Mouse (Mus musculus) erythroblast, adult 5-6 weeks (primary cell): Measurements from ENCODE around the gene Rxrb. TPM values are rescaled to one million over a fixed set of nuclear protein-coding genes. Genes with fewer than 3 reads are reported as not detected.

Experiments used
- ATAC-seq: replicated peaks from 2 replicates; pipeline ENCODE4 v1.8.0; 2016; ENCODE audit warnings: moderate number of reproducible peaks, mild to moderate bottlenecking, moderate TSS enrichment, inconsistent platforms; ENCODE audit not compliant: poor library complexity, low FRiP score, severe bottlenecking
- total RNA-seq, 2 experiments: library from RNA; stranded (forward) in 1 of 2; stranded (reverse) in 1 of 2; fragments of 150-400 nt in 1 of 2; fragments of 200-764, 138-1000 nt in 1 of 2; gene quantifications; 2 replicates each; pipeline versions ENCODE4 v1.2.3 to v1.2.4; 2015 to 2017; ENCODE audit warnings: low replicate concordance in 2 of 2

Gene Rxrb
- total RNA-seq, 2 experiments from 2014 or later, result 8.3 to 12.0 TPM

DNA sequence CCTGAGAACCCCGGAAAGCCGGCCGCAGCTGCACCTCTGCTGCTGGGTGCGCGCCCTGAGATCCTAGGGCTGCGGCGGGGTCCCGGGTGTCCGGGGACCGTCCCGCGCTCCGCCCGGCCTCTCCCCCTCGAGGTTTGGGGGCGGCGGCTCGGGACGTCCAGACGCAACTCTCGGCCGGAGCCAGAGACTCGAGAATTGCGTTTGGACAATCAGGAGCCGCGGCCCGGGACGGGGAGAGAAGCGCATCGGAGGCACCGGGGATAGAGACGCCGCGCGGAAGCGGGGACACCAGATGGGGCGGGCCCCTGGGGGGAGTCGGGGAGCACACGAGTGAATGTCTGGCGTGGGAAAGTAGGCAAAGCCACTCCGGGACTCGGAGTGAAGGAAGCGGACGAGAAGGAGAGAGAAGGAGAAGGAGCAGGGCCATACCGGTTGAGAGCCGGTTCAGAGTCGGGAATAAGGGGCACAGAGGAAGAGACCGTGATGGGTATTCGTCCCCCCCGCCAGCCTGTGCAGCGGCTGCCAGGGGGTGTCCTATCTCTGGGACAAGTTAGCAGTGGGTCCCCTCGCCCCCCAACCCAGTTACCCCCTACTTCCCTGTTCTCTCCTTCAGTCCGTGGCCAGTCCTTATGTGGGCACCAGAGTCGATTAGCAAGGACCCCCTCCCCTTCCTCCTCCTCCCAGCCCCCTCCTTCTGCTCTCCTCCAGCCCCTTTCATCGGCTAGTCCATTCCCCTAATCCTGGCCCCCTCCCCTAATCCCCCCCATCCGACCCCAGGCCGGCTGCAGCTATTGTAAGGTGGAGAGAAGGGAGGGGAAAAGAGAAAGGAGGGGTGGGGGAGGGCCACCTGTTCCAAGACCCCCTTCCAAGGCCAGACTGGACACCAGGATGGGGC lies 6.5 kb upstream of the Rxrb start:
- ATAC-seq, result no peak

DNA sequence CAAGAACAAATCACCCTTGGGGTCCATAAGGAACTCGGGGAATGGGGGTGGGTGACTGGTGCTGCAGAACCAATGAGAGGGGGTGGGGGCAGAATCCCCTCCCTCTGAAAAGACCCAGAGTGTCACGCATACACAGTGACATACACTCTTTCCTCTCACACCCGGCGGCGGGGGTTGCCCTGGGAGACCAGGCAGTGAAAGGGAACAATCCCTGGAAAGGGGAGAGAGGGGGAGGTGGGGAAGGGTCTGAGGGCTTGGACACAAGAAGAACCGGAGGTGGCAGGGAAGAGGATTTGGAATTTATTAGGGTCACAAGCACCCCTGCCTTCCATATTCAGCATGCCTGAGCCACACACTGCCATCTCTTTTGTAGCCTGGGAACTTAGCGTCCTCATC lies 5.9 kb upstream of the Rxrb start:
- ATAC-seq, result no peak

DNA sequence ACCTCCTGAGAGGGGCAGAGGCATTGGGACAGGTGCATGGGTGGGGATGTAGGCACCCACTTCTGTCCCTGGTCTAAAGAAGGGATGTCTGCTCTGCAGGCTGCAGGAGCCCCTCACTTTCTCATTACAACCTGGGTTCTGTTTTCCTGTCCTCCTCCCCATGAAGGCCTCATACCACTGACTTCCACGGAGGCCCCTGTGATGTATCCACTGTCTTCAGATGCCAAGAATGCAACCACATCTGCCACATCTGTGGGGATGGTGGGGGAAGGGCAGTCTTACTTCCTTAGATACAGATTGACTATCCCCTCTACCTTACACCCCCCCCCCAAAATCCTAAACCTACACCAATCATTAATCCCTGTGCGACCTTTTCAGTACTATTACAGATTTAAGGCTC lies 5.4 kb upstream of the Rxrb start:
- no peak for ATAC-seq

DNA sequence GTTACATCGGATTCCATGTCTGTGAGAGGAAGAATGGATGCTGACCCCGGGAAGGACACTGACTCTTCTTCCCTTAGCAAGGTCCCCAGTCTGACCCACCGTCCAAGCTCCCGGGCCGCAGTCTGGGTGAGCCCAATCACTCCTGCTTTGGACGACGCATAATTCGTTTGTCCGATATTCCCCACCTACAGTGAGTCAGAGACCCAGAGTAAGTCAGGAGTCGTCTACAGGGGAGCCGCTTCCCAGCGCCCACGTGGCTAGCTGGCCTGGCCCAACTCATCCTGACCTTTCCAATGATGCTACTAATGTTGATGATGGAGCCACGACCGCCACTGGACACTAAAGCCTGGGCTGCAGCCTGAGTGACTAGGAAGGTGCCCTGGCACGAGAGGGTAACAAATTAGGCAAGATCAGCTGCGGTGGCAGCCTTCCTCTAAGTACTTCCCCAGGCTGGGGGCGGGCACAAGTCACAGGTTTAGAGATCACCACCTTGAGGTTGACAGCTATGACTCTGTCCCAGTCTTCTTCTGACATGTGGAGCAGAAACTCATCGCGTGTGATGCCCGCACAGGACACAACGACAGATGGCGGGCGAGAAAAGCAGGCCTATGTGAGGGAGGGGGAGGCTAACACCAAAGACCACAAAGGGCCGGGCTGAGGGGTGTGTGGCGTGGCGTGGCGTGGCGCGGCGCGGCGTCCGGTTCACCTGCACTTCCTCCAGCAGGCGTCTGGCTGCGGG lies 4.5 kb upstream of the Rxrb start:
- no peak for ATAC-seq

DNA sequence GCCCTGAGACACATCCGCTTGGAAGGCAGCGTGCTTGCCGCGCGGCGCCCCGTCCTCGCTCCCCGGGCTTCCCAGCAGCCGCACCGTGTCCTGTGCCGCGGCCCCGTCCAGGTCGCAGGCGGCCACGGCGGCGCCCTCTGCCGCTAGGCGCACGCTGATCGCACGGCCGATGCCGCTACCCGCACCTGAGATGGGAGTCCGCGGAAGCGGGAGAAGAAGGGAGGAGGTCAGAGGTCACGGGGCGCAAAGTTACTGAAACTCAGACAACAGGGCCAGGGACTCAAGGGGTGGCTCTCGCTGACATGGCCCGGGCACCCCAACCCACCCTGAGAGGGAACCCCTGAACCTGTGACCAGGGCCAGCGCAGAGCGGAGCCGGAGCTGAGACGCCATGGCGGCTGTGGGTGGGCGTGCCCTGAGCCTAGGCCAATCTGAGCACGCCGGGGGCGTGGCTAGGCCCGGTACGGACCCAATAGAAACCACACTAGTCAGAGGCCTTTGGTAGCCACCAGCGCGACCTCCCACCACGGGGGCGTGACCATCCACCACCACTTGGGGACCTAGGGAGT lies 3.9 kb upstream of the Rxrb start, which contains the start of gene H2-Ke6:
Gene H2-Ke6, minus strand, starts transcription at position 405 of the 568 bp plus-strand sequence.
- ATAC-seq, result peak; percentile 71

DNA sequence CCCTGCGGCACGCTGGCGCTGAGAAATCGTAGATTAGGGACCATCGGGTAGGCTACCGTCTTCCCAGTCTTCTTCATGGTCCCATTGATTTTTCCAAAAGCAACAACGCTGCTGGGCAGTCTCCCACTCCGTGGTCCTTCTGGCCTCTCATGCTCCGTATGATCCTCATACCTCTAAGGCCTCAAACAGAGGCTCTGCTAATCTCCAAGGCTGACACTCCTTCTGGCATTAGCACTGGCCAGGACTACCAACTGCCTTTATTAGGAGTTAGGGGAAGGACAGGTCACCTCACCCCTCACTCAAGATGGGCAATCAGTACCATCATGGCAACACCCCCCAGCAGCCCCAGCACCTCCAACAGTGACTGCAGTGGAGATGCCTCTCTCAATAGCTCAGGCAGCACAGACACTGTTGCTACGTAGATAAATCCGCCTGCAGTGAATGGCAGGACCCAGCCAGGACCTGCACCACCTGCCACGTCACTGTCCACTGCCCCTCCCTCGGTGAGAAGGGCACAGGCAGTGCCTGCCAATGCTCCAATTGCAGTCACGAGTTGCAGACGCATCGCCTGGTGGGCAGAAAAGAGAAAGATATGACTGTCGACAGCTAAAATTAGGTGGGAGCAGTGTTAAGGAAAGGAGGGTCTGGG lies 3.0 kb upstream of the Rxrb start:
- no peak for ATAC-seq

DNA sequence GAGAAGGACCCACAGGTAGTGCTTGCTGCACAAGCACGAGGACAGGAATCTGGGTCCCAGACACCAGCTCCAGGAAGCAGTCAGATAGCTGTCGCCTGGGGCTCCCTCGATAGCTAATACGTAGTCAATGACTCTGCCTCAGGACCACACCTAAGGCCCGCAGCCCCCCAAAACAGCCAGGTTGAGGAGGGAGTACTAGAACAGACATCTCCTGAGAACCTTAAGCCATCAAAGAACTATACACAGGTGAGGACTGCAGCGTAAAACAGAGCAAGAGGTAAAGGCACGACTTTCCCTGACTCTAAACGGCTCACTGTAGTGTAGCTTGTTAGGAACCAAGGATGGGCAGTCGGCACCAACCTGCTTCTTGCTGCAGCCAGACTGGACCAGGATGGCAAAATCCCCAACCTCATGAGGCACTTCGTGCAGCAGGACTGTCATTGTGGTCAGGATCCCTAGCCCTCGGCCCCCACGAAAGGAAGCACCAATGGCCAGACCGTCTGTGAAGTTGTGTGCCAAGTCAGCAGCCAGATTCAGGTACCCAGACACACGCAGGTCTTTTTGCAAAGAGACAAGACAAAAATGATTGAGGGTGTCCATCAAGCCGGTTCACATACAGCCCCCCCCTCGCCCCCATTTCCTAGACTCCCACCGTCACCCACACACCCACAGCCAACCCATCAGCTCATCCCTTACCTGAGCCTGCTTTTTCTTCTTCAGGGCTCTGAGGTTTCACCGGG lies 2.3 kb upstream of the Rxrb start:
- ATAC-seq, result no peak

DNA sequence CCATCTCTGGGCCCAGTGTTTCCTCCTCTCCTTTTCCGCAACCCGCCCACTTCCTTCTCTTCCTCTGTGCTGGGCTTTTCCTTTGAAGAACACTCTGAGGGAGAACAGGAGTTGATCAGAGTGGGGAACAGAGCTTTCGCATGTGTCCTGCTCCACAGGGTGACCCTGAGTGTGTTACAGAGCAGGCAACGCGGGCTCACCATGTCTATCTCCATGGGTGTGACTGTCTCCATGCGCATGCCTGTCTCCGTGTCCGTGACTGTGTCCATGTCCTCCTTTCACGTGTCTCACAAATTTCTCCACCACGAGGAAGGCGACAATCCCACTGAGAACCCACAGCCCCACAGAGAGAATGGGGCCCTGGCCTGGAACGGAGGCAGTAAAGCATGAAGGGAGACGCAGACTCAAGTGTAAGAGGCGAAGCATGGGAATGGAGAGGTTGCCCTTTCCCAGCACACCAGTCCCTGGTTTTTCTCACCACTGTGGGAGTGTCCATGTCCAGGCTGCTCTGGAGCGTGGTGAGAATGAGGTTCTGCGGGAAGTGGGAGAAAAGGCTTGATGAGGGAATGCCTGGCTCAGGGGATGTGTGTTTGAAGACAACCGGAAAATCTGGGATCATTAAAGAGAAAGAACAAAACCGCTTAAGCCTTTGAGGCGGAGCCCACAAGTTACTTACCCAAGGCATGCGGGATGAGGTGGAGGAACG lies 1.6 kb upstream of the Rxrb start:
- no peak for ATAC-seq

DNA sequence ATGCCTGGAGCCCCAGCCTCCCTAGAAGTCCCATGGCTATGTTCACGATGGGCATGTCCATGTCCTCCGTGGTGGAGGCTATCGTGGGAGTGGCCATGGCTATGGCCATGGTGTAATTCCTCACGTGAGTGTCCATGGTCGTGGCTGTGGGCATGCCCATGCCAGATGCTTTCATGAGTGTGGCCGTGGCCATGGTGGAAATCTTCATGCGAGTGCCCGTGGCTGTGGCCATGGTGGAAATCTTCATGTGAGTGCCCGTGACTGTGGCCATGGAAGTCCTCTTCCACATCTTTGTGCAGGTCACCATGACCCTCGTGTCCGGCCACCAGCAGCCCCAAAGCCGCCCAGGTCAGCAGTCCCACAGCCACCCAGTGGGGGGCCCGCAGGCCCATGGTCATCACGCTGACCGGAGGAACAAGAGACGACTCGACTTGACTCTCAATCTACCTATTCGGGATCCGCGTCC lies 718 bp upstream of the Rxrb start:
- peak; percentile 4 for ATAC-seq

DNA sequence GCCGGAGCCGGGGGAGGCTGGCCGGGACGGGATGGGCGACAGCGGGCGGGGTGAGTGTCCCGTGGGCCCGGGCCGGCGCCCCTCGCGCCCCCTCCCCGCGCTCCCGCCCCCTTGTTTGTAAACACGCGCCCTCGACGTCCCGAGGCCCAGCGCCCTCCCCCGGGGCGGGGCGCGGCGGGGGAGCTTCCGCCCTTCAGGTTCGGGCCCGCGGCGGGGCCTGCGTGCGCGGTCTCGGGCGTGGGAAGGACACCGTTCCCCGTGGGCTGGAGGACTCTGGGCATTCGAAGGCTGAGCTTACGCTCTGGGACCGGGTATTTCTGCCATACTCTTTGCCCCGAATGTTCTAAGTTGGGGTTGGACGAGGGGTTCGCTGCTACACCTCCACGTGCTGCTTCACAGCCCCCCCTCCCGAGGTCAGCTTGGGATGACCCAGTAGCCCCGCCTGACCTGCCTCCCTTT lies 591 bp downstream of the Rxrb start:
- peak; percentile 26; the same call in 1 of the 2 replicates for ATAC-seq

DNA sequence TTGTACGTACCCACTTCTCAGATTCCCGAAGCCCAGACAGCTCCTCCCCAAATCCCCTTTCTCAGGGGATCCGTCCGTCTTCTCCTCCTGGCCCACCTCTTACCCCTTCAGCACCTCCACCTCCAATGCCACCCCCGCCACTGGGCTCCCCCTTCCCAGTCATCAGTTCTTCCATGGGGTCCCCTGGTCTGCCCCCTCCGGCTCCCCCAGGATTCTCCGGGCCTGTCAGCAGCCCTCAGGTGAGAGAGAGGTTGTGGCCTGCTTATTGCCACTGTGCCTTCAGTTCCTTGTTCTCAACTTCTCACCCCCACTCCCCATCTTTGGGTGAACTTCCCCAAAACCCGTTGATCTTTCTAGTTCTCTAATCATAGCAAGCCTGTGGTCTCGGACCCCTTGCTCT lies 1.2 kb downstream of the Rxrb start:
- no peak for ATAC-seq

DNA sequence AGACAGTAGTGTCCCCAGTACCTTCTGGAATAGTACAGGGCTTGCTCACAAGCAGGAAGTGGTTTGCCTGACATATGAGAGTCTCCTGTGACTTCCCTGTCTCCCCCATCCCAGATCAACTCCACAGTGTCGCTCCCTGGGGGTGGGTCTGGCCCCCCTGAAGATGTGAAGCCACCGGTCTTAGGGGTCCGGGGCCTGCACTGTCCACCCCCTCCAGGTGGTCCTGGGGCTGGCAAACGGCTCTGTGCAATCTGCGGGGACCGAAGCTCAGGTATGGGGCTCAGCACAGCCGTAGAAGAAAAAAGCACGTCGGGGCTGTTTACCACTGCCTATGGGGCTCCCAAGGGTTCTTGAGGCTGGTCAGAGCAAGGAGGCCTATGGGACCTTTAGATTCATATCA lies 1.8 kb downstream of the Rxrb start:
- ATAC-seq, result no peak

DNA sequence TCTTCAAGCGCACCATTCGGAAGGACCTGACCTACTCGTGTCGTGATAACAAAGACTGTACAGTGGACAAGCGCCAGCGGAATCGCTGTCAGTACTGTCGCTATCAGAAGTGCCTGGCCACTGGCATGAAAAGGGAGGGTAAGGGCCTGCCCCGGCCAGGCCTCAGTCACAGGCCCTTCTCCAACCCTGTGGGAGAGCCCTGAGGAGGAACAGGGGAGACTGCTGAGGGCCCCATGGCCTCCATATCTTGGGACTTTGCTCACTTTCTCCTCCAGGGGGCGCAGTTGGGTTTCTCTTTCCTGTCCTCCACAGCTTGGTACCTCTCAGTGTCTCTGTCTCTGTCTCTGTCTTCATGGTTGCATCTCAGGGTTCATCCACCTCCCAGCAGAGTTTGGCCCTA lies 2.5 kb downstream of the Rxrb start:
- peak; percentile 36; the same call in 1 of the 2 replicates for ATAC-seq

DNA sequence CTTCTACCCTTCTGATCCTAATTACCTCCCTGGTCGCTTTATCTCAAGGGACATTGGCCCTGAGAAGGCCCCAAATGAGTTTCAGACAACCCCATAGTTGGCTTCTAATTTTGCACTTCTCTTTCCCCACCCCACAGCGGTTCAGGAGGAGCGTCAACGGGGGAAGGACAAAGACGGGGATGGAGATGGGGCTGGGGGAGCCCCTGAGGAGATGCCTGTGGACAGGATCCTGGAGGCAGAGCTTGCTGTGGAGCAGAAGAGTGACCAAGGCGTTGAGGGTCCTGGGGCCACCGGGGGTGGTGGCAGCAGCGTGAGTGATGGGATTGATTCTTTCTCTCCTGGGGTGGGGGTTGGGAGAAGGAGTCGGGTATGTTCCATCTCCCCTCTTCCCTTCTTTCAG lies 3.9 kb downstream of the Rxrb start:
- no peak for ATAC-seq

DNA sequence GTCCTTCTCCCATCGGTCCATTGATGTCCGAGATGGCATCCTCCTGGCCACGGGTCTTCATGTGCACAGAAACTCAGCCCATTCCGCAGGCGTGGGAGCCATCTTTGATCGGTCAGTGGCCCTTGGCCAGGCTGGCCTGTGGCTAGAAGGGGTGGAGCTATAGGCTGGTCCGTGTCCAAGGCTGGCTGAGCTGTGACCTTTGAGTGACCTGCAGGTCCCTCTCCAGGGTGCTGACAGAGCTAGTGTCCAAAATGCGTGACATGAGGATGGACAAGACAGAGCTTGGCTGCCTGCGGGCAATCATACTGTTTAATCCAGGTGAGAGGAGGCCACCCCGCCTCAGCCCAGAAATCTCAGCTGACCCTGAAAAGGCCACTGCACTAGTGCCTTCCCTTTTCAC lies 5.0 kb downstream of the Rxrb start:
- no peak for ATAC-seq

DNA sequence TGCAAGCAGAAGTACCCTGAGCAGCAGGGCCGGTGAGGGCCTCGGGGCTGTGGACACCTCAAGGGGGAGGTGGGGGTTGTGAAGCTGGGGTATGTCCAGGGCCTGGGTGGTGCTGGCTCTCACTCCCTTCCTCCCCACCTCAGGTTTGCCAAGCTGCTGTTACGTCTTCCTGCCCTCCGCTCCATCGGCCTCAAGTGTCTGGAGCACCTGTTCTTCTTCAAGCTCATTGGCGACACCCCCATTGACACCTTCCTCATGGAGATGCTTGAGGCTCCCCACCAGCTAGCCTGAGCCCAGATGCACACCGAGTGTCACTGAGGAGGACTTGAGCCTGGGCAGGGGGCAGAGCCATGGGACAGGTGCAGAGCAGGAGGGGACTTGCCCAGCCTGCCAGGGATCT lies 5.6 kb downstream of the Rxrb start:
- no peak for ATAC-seq

DNA sequence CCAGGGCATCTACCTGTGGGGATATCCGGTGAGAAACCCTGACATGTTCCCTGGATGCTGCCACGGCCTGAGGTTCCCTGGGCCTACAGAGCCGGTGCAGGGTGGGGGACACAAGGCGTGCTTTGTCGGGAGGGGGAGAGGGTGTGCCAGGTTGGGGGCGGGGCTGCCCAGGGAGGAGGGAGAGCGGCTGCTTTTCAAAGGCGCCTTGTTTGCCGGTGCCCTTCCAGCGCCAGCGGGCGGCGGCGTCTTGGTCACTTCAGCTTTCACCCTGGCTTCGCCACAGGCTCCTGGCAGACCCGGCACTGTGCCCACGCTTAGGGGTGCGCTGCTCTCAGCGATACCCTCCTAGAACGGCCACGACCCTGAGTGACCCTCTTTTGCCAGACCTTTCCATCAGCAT lies 6.8 kb downstream of the Rxrb start:
- ATAC-seq, result no peak

DNA sequence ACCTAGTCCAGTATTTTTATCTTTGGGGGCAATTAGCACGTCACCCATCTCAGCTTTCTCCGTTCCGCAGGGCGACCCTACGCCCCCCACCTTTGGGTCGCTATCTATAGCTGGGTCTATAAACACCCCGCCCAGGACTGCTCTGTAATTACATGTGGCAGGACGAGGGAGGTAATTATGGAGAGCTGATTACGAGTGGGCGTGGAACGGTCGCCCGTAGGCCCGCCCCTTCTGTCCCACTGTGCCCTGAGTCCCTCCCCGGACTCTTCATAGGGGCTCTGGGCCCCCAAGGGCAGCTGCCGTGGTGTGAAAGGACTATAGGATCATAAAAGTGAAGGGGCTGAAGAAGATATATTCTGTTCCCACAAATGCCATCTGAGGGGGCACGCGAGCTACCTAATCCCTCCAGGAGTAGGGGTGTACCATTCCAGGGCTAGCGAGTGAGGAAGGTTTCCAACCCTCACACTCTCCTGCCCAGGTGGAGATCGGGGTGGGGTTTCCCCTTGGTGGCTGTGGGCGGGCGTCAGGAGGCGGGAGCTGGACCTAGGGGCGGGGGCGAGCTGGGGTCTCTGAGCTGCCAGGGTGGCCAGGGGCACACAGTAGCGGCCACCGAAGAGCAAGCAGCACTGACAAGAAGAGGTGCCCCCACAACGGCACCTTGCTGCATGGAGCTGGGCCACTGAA lies 7.4 kb downstream of the Rxrb start, which contains the start of gene Col11a2:
Gene Col11a2, plus strand, starts transcription at position 560 of the 684 bp plus-strand sequence.
- ATAC-seq, result no peak
